ENCODE assay signal across 9 mouse cellular contexts in genomic region chr8:94343290-94343689, GRCm38 (mm10). TPM values are rescaled to one million over a fixed set of nuclear protein-coding genes. Genes with fewer than 3 reads are reported as not detected.
A peak's percentile ranks its signal among the peaks of the same experiment; 100 is the strongest.
DNase-seq lines count a peak whose midpoint lies in the region; ATAC-seq and TF ChIP-seq lines count a peak whose summit lies in the region.
"Had no signal": no experiment of that assay in that cellular context is flagged by ENCODE, and none has a peak within 500 bp of the region (broad histone marks: within the 10 kb centered on the region; RNA-seq: fewer than 3 reads in every experiment).

No protein-coding gene starts in this region.

- H3K27me3 ChIP-seq in heart, adult 2 months (ENCODE audit: control insufficient read depth, insufficient read depth, low read length) = no peaks in the 10 kb centered on the region
- 0 out of 2 replicates have a peak, but pooled peaks cover 10% of the 10 kb centered on the region for H3K27me3 ChIP-seq in heart, embryonic 12.5 days (replicated peaks)
- no peaks in the 10 kb centered on the region for H3K27me3 ChIP-seq in embryonic facial prominence, embryonic 11.5 days (ENCODE audit: control insufficient read depth, insufficient read depth, low read length)
- H3K27me3 ChIP-seq: neural tube, embryonic 12.5 days had no signal

- 6% methylated on average over 6 of the region's 6 CpGs for WGBS in heart, adult 2 months
- 8% methylated on average over 6 of the region's 6 CpGs for WGBS in heart, embryonic 12.5 days
- 15% methylated on average over 6 of the region's 6 CpGs for whole genome bisulfite sequencing in embryonic facial prominence, embryonic 11.5 days

- no peaks in the 10 kb centered on the region for H3K79me2 ChIP-seq in heart, adult 2 months (replicated peaks; ENCODE audit: control insufficient read depth, insufficient read depth, low read length)

- peak overlapping the region; percentile 50; the same call in 1 of the 2 replicates for H3K27ac ChIP-seq in heart, adult 2 months
- H3K27ac ChIP-seq in heart, embryonic 12.5 days (ENCODE audit: poor library complexity, severe bottlenecking) = no peak overlapping the region
- H3K27ac ChIP-seq in embryonic facial prominence, embryonic 11.5 days (replicated peaks; ENCODE audit: low read depth, low read length) = no peak overlapping the region
- H3K27ac ChIP-seq in left cerebral cortex, adult 2 months = no peak overlapping the region; the same call in 1 of the 2 replicates
- H3K27ac ChIP-seq: neural tube, embryonic 12.5 days had no signal

- peak; percentile 49; the same call in 1 of the 2 replicates for TF ChIP-seq POLR2A in heart, adult 2 months (IDR thresholded peaks at IDR 0.05; ENCODE audit: insufficient read depth, low read depth, low read length)

- H3K9me3 ChIP-seq in heart, embryonic 12.5 days (replicated peaks) = no peaks in the 10 kb centered on the region
- no peaks in the 10 kb centered on the region for H3K9me3 ChIP-seq in embryonic facial prominence, embryonic 11.5 days (replicated peaks; ENCODE audit: control insufficient read depth, low read length)
- H3K9me3 ChIP-seq: neural tube, embryonic 12.5 days had no signal

- DNase-seq in heart, adult 2 months = peak; percentile 78 to 81
- peak; percentile 81 to 86 for DNase-seq in adrenal gland, postnatal 36 days
- peak; percentile 81 for DNase-seq in embryonic facial prominence, embryonic 11.5 days (ENCODE audit: low spot score)
- DNase-seq in heart, postnatal 4 days = peak; percentile 88
- peak; percentile 75 to 79 for DNase-seq in left cerebral cortex, adult 2 months (ENCODE audit: extremely low spot score in 1 of 2, low spot score in 2 of 2)
- DNase-seq in telencephalon, adult 2 months (ENCODE audit: low read depth, low spot score) = peak; percentile 81

- TF ChIP-seq EP300 in heart, adult 2 months (IDR thresholded peaks at IDR 0.05; ENCODE audit: insufficient read depth, low read depth, low read length) = peak; percentile 88; the same call in 1 of the 2 replicates

- peaks cover 4% of the 10 kb centered on the region for H3K4me1 ChIP-seq in heart, adult 2 months (ENCODE audit: control insufficient read depth, insufficient read depth, low read length)
- H3K4me1 ChIP-seq in heart, embryonic 12.5 days (replicated peaks) = 0 out of 2 replicates have a peak, but pooled peaks cover 4% of the 10 kb centered on the region
- H3K4me1 ChIP-seq in embryonic facial prominence, embryonic 11.5 days (ENCODE audit: control insufficient read depth, insufficient read depth, low read length) = no peaks in the 10 kb centered on the region
- H3K4me1 ChIP-seq: neural tube, embryonic 12.5 days had no signal

- no peak overlapping the region for H3K4me2 ChIP-seq in heart, embryonic 12.5 days
- H3K4me2 ChIP-seq in embryonic facial prominence, embryonic 11.5 days (ENCODE audit: low read depth, low read length) = no peak overlapping the region
- H3K4me2 ChIP-seq: neural tube, embryonic 12.5 days had no signal

- no peaks in the 10 kb centered on the region for H3K36me3 ChIP-seq in heart, adult 2 months (ENCODE audit: control insufficient read depth, insufficient read depth, low read length)
- H3K36me3 ChIP-seq in heart, embryonic 12.5 days = no peaks in the 10 kb centered on the region
- H3K36me3 ChIP-seq in embryonic facial prominence, embryonic 11.5 days (replicated peaks; ENCODE audit: control insufficient read depth, insufficient read depth, low read depth, low read length) = no peaks in the 10 kb centered on the region
- H3K36me3 ChIP-seq: neural tube, embryonic 12.5 days had no signal

- intact Hi-C loops in heart, adult 2 months (cut with DNase I) = loop anchor here (1.0 kb wide), 1 partner anchor 54 kb away; no protein-coding TSS in a partner anchor
- intact Hi-C loops in left cerebral cortex, adult 2 months (cut with DNase I) = loop anchor here (2.0 to 5.0 kb wide), 3 partner anchors 46 to 239 kb away; no protein-coding TSS in a partner anchor

- no peak overlapping the region for H3K4me3 ChIP-seq in heart, adult 2 months
- H3K4me3 ChIP-seq in heart, embryonic 12.5 days = no peak overlapping the region
- H3K4me3 ChIP-seq in embryonic facial prominence, embryonic 11.5 days (ENCODE audit: low read depth, low read length) = no peak overlapping the region
- no peak overlapping the region for H3K4me3 ChIP-seq in left cerebral cortex, adult 2 months
- H3K4me3 ChIP-seq: neural tube, embryonic 12.5 days had no signal

- TF ChIP-seq CTCF in heart, adult 2 months (IDR thresholded peaks at IDR 0.05) = peak; percentile 98
- TF ChIP-seq CTCF in left cerebral cortex, adult 2 months (IDR thresholded peaks at IDR 0.05) = no peak; the same call in none of the 2 replicates

- no peak for ATAC-seq in heart, embryonic 12.5 days (ENCODE audit: insufficient number of reproducible peaks, low FRiP score)
- no peak for ATAC-seq in embryonic facial prominence, embryonic 11.5 days (replicated peaks; ENCODE audit: insufficient number of reproducible peaks, low FRiP score, low TSS enrichment, low read depth)
- ATAC-seq in monocyte, adult 5-6 weeks (replicated peaks; ENCODE audit: insufficient number of reproducible peaks, low FRiP score, low TSS enrichment, poor library complexity, severe bottlenecking) = 0 out of 2 replicates have a peak, but pooled peaks have one; percentile 37

- H3K9ac ChIP-seq in heart, adult 2 months (ENCODE audit: low read depth, low read length) = no peak overlapping the region
- no peak overlapping the region for H3K9ac ChIP-seq in heart, embryonic 12.5 days
- H3K9ac ChIP-seq in embryonic facial prominence, embryonic 11.5 days (replicated peaks; ENCODE audit: low read length) = no peak overlapping the region
- H3K9ac ChIP-seq: neural tube, embryonic 12.5 days had no signal

RNA-seq across cellular contexts. Expression of gene Slc12a3, which starts 14.3 kb away (rescaled TPM):
- total RNA-seq in heart, adult 2 months (2021) = under 1 TPM; 0.16 to 0.39 TPM
- polyA plus RNA-seq in heart, adult 2 months (2012; rRNA removed) = 0.20 and 0.39 TPM in 2 replicates
- 0.10 TPM in 1 of 2 replicates, not detected in the other for polyA plus RNA-seq in heart, embryonic 12.5 days (2016; fragmentation: Nextera tagmentation; extraction: Ambion mirVana)
- not detected for total RNA-seq in adrenal gland, postnatal 36 days (2021)
- not detected in 2 replicates for polyA plus RNA-seq in embryonic facial prominence, embryonic 11.5 days (2014; fragmentation: Nextera tagmentation; extraction: Ambion mirVana)
- under 1 TPM in 1 of 2 experiments, not detected in 1; 0.11 TPM for total RNA-seq in heart, postnatal 4 days (2021)
- under 1 TPM; 0.29 to 0.68 TPM for total RNA-seq in left cerebral cortex, adult 2 months (2021)
- 0.49 to 1.2 TPM in 2 of 3 replicates, not detected in the other for total RNA-seq in monocyte, adult 5-6 weeks (2017)

RNA-seq across cellular contexts. Expression of gene Herpud1, which starts 42.9 kb away (rescaled TPM):
- total RNA-seq in heart, adult 2 months (2021) = 100 to 1,000 TPM; 216 to 349 TPM
- polyA plus RNA-seq in heart, adult 2 months (2012; rRNA removed) = 272 and 285 TPM in 2 replicates
- polyA plus RNA-seq in heart, embryonic 12.5 days (2016; fragmentation: Nextera tagmentation; extraction: Ambion mirVana) = 73.1 and 74.9 TPM in 2 replicates
- 100 to 1,000 TPM; 109 to 110 TPM for total RNA-seq in adrenal gland, postnatal 36 days (2021)
- 54.6 and 54.8 TPM in 2 replicates for polyA plus RNA-seq in embryonic facial prominence, embryonic 11.5 days (2014; fragmentation: Nextera tagmentation; extraction: Ambion mirVana)
- total RNA-seq in heart, postnatal 4 days (2021) = 10 to 100 TPM; 56.6 to 66.4 TPM
- 10 to 100 TPM; 68.3 to 78.2 TPM for total RNA-seq in left cerebral cortex, adult 2 months (2021)
- 155 to 165 TPM (median 163 TPM) in 3 replicates for total RNA-seq in monocyte, adult 5-6 weeks (2017)
